Mouse (Mus musculus): Measurements from ENCODE around the gene Mdp1.

- TF ChIP-seq POLR2A (IDR thresholded peaks at IDR 0.05; ENCODE audit: borderline replicate concordance, control insufficient read depth, low read depth, low read length) (no peak), CTCF (IDR thresholded peaks at IDR 0.05; ENCODE audit: control insufficient read depth, insufficient read depth, low read length) (no peak)
These were observed 45.8 kb upstream of the Mdp1 start for GRCm38 (mm10) chr14:55706051-55706600.
